Comparison of ENCODE assay signal across 35 mouse cellular contexts in the genomic region with DNA sequence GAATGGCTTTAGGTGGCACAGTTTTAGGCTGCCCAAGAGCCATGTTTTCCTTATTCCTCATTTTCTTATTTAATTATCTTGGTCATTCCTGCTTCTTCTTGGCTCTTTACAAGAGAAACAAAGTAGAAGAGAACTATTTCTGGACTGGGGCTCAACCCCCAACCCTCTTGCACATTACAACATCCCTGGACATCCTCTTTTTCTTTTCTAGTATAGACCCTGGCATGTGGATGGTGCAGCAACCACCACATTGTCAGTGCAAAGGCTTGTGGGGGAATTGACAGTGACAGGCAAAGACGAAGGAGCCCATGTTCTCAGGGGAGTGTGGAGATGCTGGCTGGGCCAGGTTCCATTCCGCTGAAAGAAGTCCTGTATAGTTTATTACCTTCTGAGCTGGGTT. TPM values are rescaled to one million over a fixed set of nuclear protein-coding genes. Genes with fewer than 3 reads are reported as not detected.
"Had no signal": no experiment of that assay in that cellular context is flagged by ENCODE, and none has a peak within 500 bp of the region (broad histone marks: within the 10 kb centered on the region; RNA-seq: fewer than 3 reads in every experiment).

No protein-coding gene starts in this region.

- H3K36me3 ChIP-seq: heart, embryonic 10.5 days; heart, embryonic 12.5 days; hindbrain, embryonic 10.5 days; hindbrain, embryonic 12.5 days; intestine, embryonic 15.5 days; kidney, embryonic 15.5 days; limb, embryonic 10.5 days; limb, embryonic 12.5 days had no signal

- H3K27me3 ChIP-seq: heart, embryonic 12.5 days; hindbrain, embryonic 12.5 days; intestine, embryonic 15.5 days; kidney, embryonic 15.5 days; limb, embryonic 12.5 days had no signal

- H3K9ac ChIP-seq: heart, embryonic 12.5 days; hindbrain, embryonic 12.5 days; hindbrain, embryonic 14.5 days; intestine, embryonic 15.5 days; kidney, embryonic 15.5 days; limb, embryonic 12.5 days had no signal

- H3K9me3 ChIP-seq: heart, embryonic 10.5 days; heart, embryonic 12.5 days; hindbrain, embryonic 10.5 days; hindbrain, embryonic 12.5 days; intestine, embryonic 15.5 days; kidney, embryonic 15.5 days; limb, embryonic 10.5 days; limb, embryonic 12.5 days had no signal

- H3K4me1 ChIP-seq: heart, embryonic 10.5 days; intestine, embryonic 15.5 days; limb, embryonic 10.5 days had no signal

- DNase-seq: gastrocnemius, adult 2 months; gastrocnemius, postnatal 14 days; gastrocnemius, postnatal 36 days; heart, adult 18-20 months; heart, postnatal 10 days; heart, postnatal 4 days; kidney, adult 2 months; kidney, adult 9 months; kidney, postnatal 14 days; kidney, postnatal 36 days; layer of hippocampus, adult 9-11 months; layer of hippocampus, postnatal 36 days; liver had no signal

- H3K4me2 ChIP-seq: heart, embryonic 12.5 days; hindbrain, embryonic 12.5 days; hindbrain, embryonic 14.5 days; intestine, embryonic 15.5 days; kidney, embryonic 15.5 days; limb, embryonic 12.5 days; liver, embryonic 11.5 days had no signal

- ATAC-seq: hindbrain, embryonic 16.5 days; inflammation-experienced regulatory T-cells, adult 6 months; intestine, embryonic 15.5 days; intestine, postnatal 0 days had no signal

- H3K27ac ChIP-seq: gastrocnemius, adult 2 months; heart, embryonic 10.5 days; hindbrain, embryonic 10.5 days; hindbrain, embryonic 12.5 days; hindbrain, embryonic 14.5 days; intestine, embryonic 15.5 days; kidney, embryonic 15.5 days; kidney, postnatal 0 days; limb, embryonic 10.5 days; limb, embryonic 12.5 days had no signal

- H3K4me3 ChIP-seq: gastrocnemius, adult 2 months; heart, embryonic 10.5 days; heart, embryonic 12.5 days; hindbrain, embryonic 10.5 days; hindbrain, embryonic 12.5 days; intestine, embryonic 15.5 days; kidney, embryonic 15.5 days; limb, embryonic 10.5 days; limb, embryonic 12.5 days had no signal

RNA-seq across cellular contexts. Expression of gene Cer1, which starts 8.3 kb away (rescaled TPM):
- total RNA-seq: gastrocnemius, adult 2 months; gastrocnemius, postnatal 14 days; gastrocnemius, postnatal 36 days; heart, adult 18-20 months; heart, adult 8-10 months; heart, postnatal 10 days; heart, postnatal 25 days; heart, postnatal 4 days; layer of hippocampus, adult 18-20 months; layer of hippocampus, postnatal 14 days; layer of hippocampus, postnatal 36 days had no signal
- polyA plus RNA-seq: gonadal fat pad, adult 2 months; heart, embryonic 10.5 days; heart, embryonic 12.5 days; heart, embryonic 14.5 days; heart, embryonic 16.5 days; hindbrain, embryonic 10.5 days; hindbrain, embryonic 12.5 days; hindbrain, embryonic 14.5 days; inflammation-experienced regulatory T-cells, adult 6 months; intestine, postnatal 0 days; kidney, adult 2 months; kidney, postnatal 0 days; large intestine, adult 2 months; liver, embryonic 11.5 days had no signal
